Comparison of ENCODE assay signal across 8 mouse cellular contexts in the genomic region with DNA sequence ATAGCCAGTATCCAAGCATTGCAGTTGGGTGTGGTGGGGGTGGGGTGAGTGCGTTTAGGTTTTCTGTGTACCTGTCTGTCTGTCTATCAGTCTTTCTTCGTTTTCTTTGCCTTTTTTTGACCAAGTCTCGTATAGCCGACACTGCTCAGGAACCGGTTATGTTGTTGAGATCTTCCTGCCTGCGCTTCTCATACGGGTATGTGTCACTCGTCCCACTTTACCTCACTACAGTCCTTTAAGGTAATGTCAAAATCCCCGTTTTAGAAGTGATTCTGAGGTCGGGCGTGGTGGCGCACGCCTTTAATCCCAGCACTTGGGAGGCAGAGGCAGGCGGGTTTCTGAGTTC. TPM values are rescaled to one million over a fixed set of nuclear protein-coding genes. Genes with fewer than 3 reads are reported as not detected.
A peak's percentile ranks its signal among the peaks of the same experiment; 100 is the strongest.
DNase-seq lines count a peak whose midpoint lies in the region; ATAC-seq and TF ChIP-seq lines count a peak whose summit lies in the region.

No protein-coding gene starts in this region.

- no peak for TF ChIP-seq POLR2A in lung, adult 2 months (IDR thresholded peaks at IDR 0.05; ENCODE audit: borderline replicate concordance, extremely low read depth, low read depth, low read length)

- no peaks in the 10 kb centered on the region for H3K27me3 ChIP-seq in embryonic facial prominence, embryonic 13.5 days
- no peaks in the 10 kb centered on the region for H3K27me3 ChIP-seq in intestine, embryonic 15.5 days (replicated peaks)
- H3K27me3 ChIP-seq in neural tube, embryonic 13.5 days, result no peaks in the 10 kb centered on the region

- H3K4me1 ChIP-seq in lung, adult 2 months (ENCODE audit: control insufficient read depth, insufficient read depth, low read length), result peaks cover 4% of the 10 kb centered on the region; the same call in 1 of the 2 replicates
- H3K4me1 ChIP-seq in embryonic facial prominence, embryonic 13.5 days, result peaks cover 3% of the 10 kb centered on the region; the same call in 1 of the 2 replicates
- H3K4me1 ChIP-seq in intestine, embryonic 15.5 days (replicated peaks), result 0 out of 2 replicates have a peak, but pooled peaks cover 4% of the 10 kb centered on the region
- H3K4me1 ChIP-seq in neural tube, embryonic 13.5 days (replicated peaks), result peaks cover 9% of the 10 kb centered on the region

- H3K4me3 ChIP-seq in lung, adult 2 months (replicated peaks; ENCODE audit: extremely low read depth, low read depth, low read length), result peak overlapping the region; percentile 29
- peak overlapping the region; percentile 64 for H3K4me3 ChIP-seq in embryonic facial prominence, embryonic 13.5 days
- H3K4me3 ChIP-seq in intestine, embryonic 15.5 days (replicated peaks), result peak overlapping the region; percentile 74
- peak overlapping the region; percentile 60 for H3K4me3 ChIP-seq in neural tube, embryonic 13.5 days

- H3K27ac ChIP-seq in embryonic facial prominence, embryonic 13.5 days, result no peak overlapping the region
- H3K27ac ChIP-seq in intestine, embryonic 15.5 days, result no peak overlapping the region
- H3K27ac ChIP-seq in neural tube, embryonic 13.5 days (replicated peaks), result no peak overlapping the region

- no peaks in the 10 kb centered on the region for H3K36me3 ChIP-seq in embryonic facial prominence, embryonic 13.5 days
- no peaks in the 10 kb centered on the region for H3K36me3 ChIP-seq in intestine, embryonic 15.5 days
- H3K36me3 ChIP-seq in neural tube, embryonic 13.5 days, result no peaks in the 10 kb centered on the region

- DNase-seq in lung, adult 2 months, result no peak
- no peak for DNase-seq in lung, adult 18-20 months
- no peak for DNase-seq in cerebellum, postnatal 25 days
- no peak for DNase-seq in adipocyte (ENCODE audit: low spot score)
- DNase-seq in layer of hippocampus, adult 11-12 months (ENCODE audit: low spot score), result no peak

- peak overlapping the region; percentile 65 for H3K9ac ChIP-seq in embryonic facial prominence, embryonic 13.5 days
- H3K9ac ChIP-seq in intestine, embryonic 15.5 days, result peak overlapping the region; percentile 57; the same call in 1 of the 2 replicates
- H3K9ac ChIP-seq in neural tube, embryonic 13.5 days, result peak overlapping the region; percentile 63

- peak overlapping the region; percentile 80 for H3K4me2 ChIP-seq in embryonic facial prominence, embryonic 13.5 days
- H3K4me2 ChIP-seq in intestine, embryonic 15.5 days (replicated peaks), result peak overlapping the region; percentile 70
- peak overlapping the region; percentile 58 for H3K4me2 ChIP-seq in neural tube, embryonic 13.5 days

- no peak for ATAC-seq in embryonic facial prominence, embryonic 13.5 days (ENCODE audit: insufficient number of reproducible peaks, insufficient read depth, low FRiP score, low TSS enrichment, low read depth)
- ATAC-seq in intestine, embryonic 15.5 days, result peak; percentile 55
- ATAC-seq in neural tube, embryonic 13.5 days (ENCODE audit: low read depth), result peak; percentile 75

- whole genome bisulfite sequencing in lung, adult 2 months, result 15% methylated on average over 14 of the region's 14 CpGs
- WGBS in embryonic facial prominence, embryonic 13.5 days, result 12% methylated on average over 14 of the region's 14 CpGs
- 11% methylated on average over 14 of the region's 14 CpGs for WGBS in intestine, embryonic 15.5 days
- 12% methylated on average over 14 of the region's 14 CpGs for WGBS in neural tube, embryonic 13.5 days

- H3K9me3 ChIP-seq in embryonic facial prominence, embryonic 13.5 days, result no peaks in the 10 kb centered on the region
- no peaks in the 10 kb centered on the region for H3K9me3 ChIP-seq in intestine, embryonic 15.5 days
- no peaks in the 10 kb centered on the region for H3K9me3 ChIP-seq in neural tube, embryonic 13.5 days

- TF ChIP-seq CTCF in lung, adult 2 months (IDR thresholded peaks at IDR 0.05; ENCODE audit: insufficient read depth, low read length), result no peak

RNA-seq across cellular contexts. Expression of a gene that starts 0.6 kb away (rescaled TPM):
- 13.7 and 19.2 TPM in 2 replicates for polyA plus RNA-seq in lung, adult 2 months (2012; rRNA removed)
- polyA plus RNA-seq in embryonic facial prominence, embryonic 13.5 days (2015; fragmentation: Nextera tagmentation; extraction: Ambion mirVana), result 10.3 and 10.7 TPM in 2 replicates
- 22.1 and 24.6 TPM in 2 replicates for polyA plus RNA-seq in intestine, embryonic 15.5 days (2015; fragmentation: Nextera tagmentation; extraction: Ambion mirVana)
- 6.5 and 8.7 TPM in 2 replicates for polyA plus RNA-seq in neural tube, embryonic 13.5 days (2015; fragmentation: Nextera tagmentation; extraction: Ambion mirVana)

RNA-seq across cellular contexts. Expression of a gene that starts 24.7 kb away (rescaled TPM):
- 0.92 and 1.5 TPM in 2 replicates for polyA plus RNA-seq in lung, adult 2 months (2012; rRNA removed)
- polyA plus RNA-seq in embryonic facial prominence, embryonic 13.5 days (2015; fragmentation: Nextera tagmentation; extraction: Ambion mirVana), result 0.34 and 0.98 TPM in 2 replicates
- polyA plus RNA-seq in intestine, embryonic 15.5 days (2015; fragmentation: Nextera tagmentation; extraction: Ambion mirVana), result 0.11 TPM in 1 of 2 replicates, not detected in the other
- 0.32 TPM in 1 of 2 replicates, not detected in the other for polyA plus RNA-seq in neural tube, embryonic 13.5 days (2015; fragmentation: Nextera tagmentation; extraction: Ambion mirVana)
